Mouse (Mus musculus): Measurements from ENCODE around the gene Gzmn. TPM values are rescaled to one million over a fixed set of nuclear protein-coding genes. Genes with fewer than 3 reads are reported as not detected.

Gene Gzmn
- polyA plus RNA-seq, 1 experiment from 2014 or later: not detected

DNA sequence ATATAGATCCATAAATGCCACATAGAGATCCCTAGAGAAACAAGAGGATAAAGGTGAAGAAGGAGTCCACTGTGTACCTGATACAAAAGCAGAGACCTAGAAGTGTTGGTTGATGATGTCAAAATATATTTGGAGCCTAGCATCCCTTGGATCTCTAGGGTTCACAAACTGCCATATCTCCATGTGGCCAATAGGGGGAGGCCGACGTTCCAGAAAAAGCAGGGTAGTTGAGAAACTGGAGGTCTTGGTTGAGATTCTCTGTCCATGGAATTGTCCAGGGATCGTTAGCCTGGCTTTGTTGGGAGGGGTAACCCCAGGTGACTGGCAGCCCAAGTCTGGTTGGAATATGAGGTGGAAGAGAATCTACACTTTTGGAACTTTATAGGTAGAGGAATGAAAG lies 46.1 kb downstream of the Gzmn start:
- Histone ChIP-seq H3K9me3 (replicated peaks; ENCODE audit: low read length) (no peaks in the 10 kb centered on the region), H3K27me3 (ENCODE audit: insufficient read depth, low read length) (no peaks in the 10 kb centered on the region), H3K4me3 (replicated peaks; ENCODE audit: low read depth, low read length) (no peak overlapping the region), H3K9ac (ENCODE audit: low read depth, low read length) (no peak overlapping the region), H3K27ac (no peak overlapping the region), H3K4me2 (ENCODE audit: low read length) (no peak overlapping the region), H3K36me3 (ENCODE audit: insufficient read depth, low read length) (no peaks in the 10 kb centered on the region), H3K4me1 (replicated peaks; ENCODE audit: insufficient read depth, low read length) (no peaks in the 10 kb centered on the region)
- 48% methylated on average over 3 of the region's 3 CpGs for WGBS
- no peak for ATAC-seq (replicated peaks; ENCODE audit: low FRiP score, low read depth)
- TF ChIP-seq CTCF (IDR thresholded peaks at IDR 0.05; ENCODE audit: low read depth): peak; percentile 43; the same call in 1 of the 2 replicates
- no peak for DNase-seq (ENCODE audit: low spot score)

DNA sequence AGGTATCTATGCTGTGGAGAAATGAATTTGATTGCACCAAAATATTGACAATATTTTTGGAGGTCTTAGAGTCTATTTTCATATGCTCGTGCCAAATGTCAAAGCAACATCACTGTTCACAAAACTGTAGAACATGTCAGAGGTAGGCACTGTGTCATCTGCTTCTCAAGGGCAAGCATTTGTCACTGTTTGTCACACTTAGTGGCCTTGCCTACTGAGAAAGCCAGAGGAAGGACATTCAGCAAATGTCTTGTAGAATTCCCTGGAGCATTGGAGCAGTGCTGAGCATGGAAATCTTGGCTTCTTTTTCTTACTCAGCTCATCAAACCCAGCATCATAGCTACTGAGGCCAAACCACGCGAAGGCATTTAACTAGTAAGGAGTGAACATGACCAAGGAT lies 50.9 kb downstream of the Gzmn start:
- ATAC-seq (replicated peaks; ENCODE audit: low FRiP score, low read depth) (no peak), DNase-seq (ENCODE audit: low spot score) (no peak)
- TF ChIP-seq CTCF (IDR thresholded peaks at IDR 0.05; ENCODE audit: low read depth): no peak
- Histone ChIP-seq H3K27me3 (ENCODE audit: insufficient read depth, low read length) (no peaks in the 10 kb centered on the region), H3K4me3 (replicated peaks; ENCODE audit: low read depth, low read length) (no peak overlapping the region), H3K27ac (no peak overlapping the region), H3K9ac (ENCODE audit: low read depth, low read length) (no peak overlapping the region), H3K4me1 (replicated peaks; ENCODE audit: insufficient read depth, low read length) (no peaks in the 10 kb centered on the region), H3K36me3 (ENCODE audit: insufficient read depth, low read length) (no peaks in the 10 kb centered on the region), H3K9me3 (replicated peaks; ENCODE audit: low read length) (no peaks in the 10 kb centered on the region), H3K4me2 (ENCODE audit: low read length) (no peak overlapping the region)
- WGBS: 78% methylated on average over 3 of the region's 3 CpGs

DNA sequence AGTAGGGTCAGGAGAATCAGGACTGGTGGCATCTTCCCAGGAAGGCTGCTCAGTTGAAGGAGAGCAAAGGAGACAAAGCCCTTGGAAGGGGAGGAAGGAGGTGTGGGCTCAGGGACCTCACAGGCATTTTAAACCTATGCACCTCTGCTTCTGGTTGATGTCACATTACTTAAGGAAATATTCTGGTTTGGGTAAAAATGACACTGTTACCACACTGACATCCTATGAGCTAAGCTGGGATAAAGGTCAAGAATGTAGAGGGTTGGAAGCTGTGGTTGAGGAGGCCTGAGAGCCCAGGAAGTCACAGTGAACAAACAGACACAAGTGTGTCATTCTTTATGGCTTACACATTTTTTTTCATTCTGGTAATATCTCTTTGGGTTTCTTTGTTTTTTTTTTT lies 53.9 kb downstream of the Gzmn start, which contains the start of gene Gzme:
Gene Gzme (minus strand): TSS at position 101 of the 400 bp plus-strand sequence.
- DNase-seq (ENCODE audit: low spot score) (no peak), ATAC-seq (replicated peaks; ENCODE audit: low FRiP score, low read depth) (no peak)
- Histone ChIP-seq H3K4me1 (replicated peaks; ENCODE audit: insufficient read depth, low read length) (no peaks in the 10 kb centered on the region), H3K27ac (no peak within 1 kb of the TSS), H3K27me3 (ENCODE audit: insufficient read depth, low read length) (no peaks in the 10 kb centered on the region), H3K36me3 (ENCODE audit: insufficient read depth, low read length) (no peaks in the 10 kb centered on the region), H3K9ac (ENCODE audit: low read depth, low read length) (no peak within 1 kb of the TSS), H3K4me2 (ENCODE audit: low read length) (no peak within 1 kb of the TSS), H3K9me3 (replicated peaks; ENCODE audit: low read length) (no peaks in the 10 kb centered on the region), H3K4me3 (replicated peaks; ENCODE audit: low read depth, low read length) (no peak within 1 kb of the TSS)
- no peak for TF ChIP-seq CTCF (IDR thresholded peaks at IDR 0.05; ENCODE audit: low read depth)

Other genes starting within 250 kb of the Gzmn start
- gene Cma1, start 229.9 kb downstream of the Gzmn start, polyA plus RNA-seq (2015; fragmentation: Nextera tagmentation; extraction: Ambion mirVana): 1.8 and 5.8 TPM in 2 replicates
- gene Cma2, start 223.6 kb downstream of the Gzmn start, polyA plus RNA-seq (2015; fragmentation: Nextera tagmentation; extraction: Ambion mirVana): not detected in 2 replicates
- gene Mcpt1, start 156.6 kb downstream of the Gzmn start, polyA plus RNA-seq (2015; fragmentation: Nextera tagmentation; extraction: Ambion mirVana): not detected in 2 replicates
- gene Mcpt9, start 144.1 kb downstream of the Gzmn start, polyA plus RNA-seq (2015; fragmentation: Nextera tagmentation; extraction: Ambion mirVana): not detected in 2 replicates
- not detected in 2 replicates for gene Mcpt2, start 132.6 kb downstream of the Gzmn start, polyA plus RNA-seq (2015; fragmentation: Nextera tagmentation; extraction: Ambion mirVana)
- 0.24 TPM in 1 of 2 replicates, not detected in the other for gene Mcpt4, start 112.3 kb downstream of the Gzmn start, polyA plus RNA-seq (2015; fragmentation: Nextera tagmentation; extraction: Ambion mirVana)
- gene Mcpt8, start 89.3 kb downstream of the Gzmn start, polyA plus RNA-seq (2015; fragmentation: Nextera tagmentation; extraction: Ambion mirVana): 0.14 TPM in 1 of 2 replicates, not detected in the other
- not detected in 2 replicates for gene Ctsg, start 72.0 kb downstream of the Gzmn start, polyA plus RNA-seq (2015; fragmentation: Nextera tagmentation; extraction: Ambion mirVana)
- gene Gzme, start 54.0 kb downstream of the Gzmn start, polyA plus RNA-seq (2015; fragmentation: Nextera tagmentation; extraction: Ambion mirVana): not detected in 2 replicates
- not detected in 2 replicates for gene Gzmd, start 42.0 kb downstream of the Gzmn start, polyA plus RNA-seq (2015; fragmentation: Nextera tagmentation; extraction: Ambion mirVana)
- gene Gzmg, start 15.0 kb downstream of the Gzmn start, polyA plus RNA-seq (2015; fragmentation: Nextera tagmentation; extraction: Ambion mirVana): not detected in 2 replicates
- gene Gzmf, start 36.8 kb upstream of the Gzmn start, polyA plus RNA-seq (2015; fragmentation: Nextera tagmentation; extraction: Ambion mirVana): not detected in 2 replicates
- gene Gzmc, start 60.1 kb upstream of the Gzmn start, polyA plus RNA-seq (2015; fragmentation: Nextera tagmentation; extraction: Ambion mirVana): not detected in 2 replicates
- 0.09 TPM in 1 of 2 replicates, not detected in the other for gene Gzmb, start 87.7 kb upstream of the Gzmn start, polyA plus RNA-seq (2015; fragmentation: Nextera tagmentation; extraction: Ambion mirVana)
- gene Atp12a, start 190.5 kb upstream of the Gzmn start, polyA plus RNA-seq (2015; fragmentation: Nextera tagmentation; extraction: Ambion mirVana): 19.9 and 23.4 TPM in 2 replicates
- 0.51 and 1.3 TPM in 2 replicates for gene Rnf17, start 228.0 kb upstream of the Gzmn start, polyA plus RNA-seq (2015; fragmentation: Nextera tagmentation; extraction: Ambion mirVana)